Mouse (Mus musculus) heart, embryonic 15.5 days (tissue): Measurements from ENCODE around the gene B3gnt8. TPM values are rescaled to one million over a fixed set of nuclear protein-coding genes. Genes with fewer than 3 reads are reported as not detected.

Experiments used
- ATAC-seq: fragments of 200-750 bp; cut with Nextera tagmentation; replicated peaks from 2 replicates; pipeline ENCODE4 v1.8.0; 2017; ENCODE audit warnings: low read depth, moderate TSS enrichment; ENCODE audit not compliant: insufficient number of reproducible peaks, insufficient read depth, low FRiP score
- H3K27ac ChIP-seq: fragments of 300-500 bp; sonication (generic); 2 replicates; pipeline ENCODE4 v1.5.1; 2015; ENCODE audit warnings: mild to moderate bottlenecking, inconsistent platforms
- H3K27me3 ChIP-seq: fragments of 300-500 bp; sonication (generic); 2 replicates; pipeline ENCODE4 v1.6.1; 2015; ENCODE audit warnings: inconsistent platforms
- H3K36me3 ChIP-seq: fragments of 300-500 bp; sonication (generic); 2 replicates; pipeline ENCODE4 v1.6.1; 2015; ENCODE audit warnings: mild to moderate bottlenecking, inconsistent platforms
- H3K4me1 ChIP-seq: fragments of 300-500 bp; sonication (generic); replicated peaks from 2 replicates; pipeline ENCODE4 v1.6.1; 2015; ENCODE audit warnings: inconsistent platforms
- H3K4me2 ChIP-seq: fragments of 300-500 bp; sonication (generic); 2 replicates; pipeline ENCODE4 v1.6.1; 2015; ENCODE audit warnings: inconsistent platforms, mild to moderate bottlenecking, moderate library complexity
- H3K4me3 ChIP-seq: fragments of 300-500 bp; sonication (generic); 2 replicates; pipeline ENCODE4 v1.5.1; 2015; ENCODE audit warnings: mild to moderate bottlenecking, inconsistent platforms
- H3K9ac ChIP-seq: fragments of 300-500 bp; sonication (generic); 2 replicates; pipeline ENCODE4 v1.6.1; 2015; ENCODE audit warnings: mild to moderate bottlenecking, inconsistent platforms
- H3K9me3 ChIP-seq: fragments of 300-500 bp; sonication (generic); replicated peaks from 2 replicates; pipeline ENCODE4 v1.6.1; 2016; ENCODE audit warnings: inconsistent platforms
- WGBS: fragments of 180-500 bp; shearing (Covaris S2); methylation state at CpG from one replicate; pipeline ENCODE4 v1.1.7; 2015; ENCODE audit warnings: mixed read lengths; 5-methylcytosine and 5-hydroxymethylcytosine counted together
- polyA plus RNA-seq: library from polyadenylated mRNA; unstranded; fragments of >200 nt; fragmentation: Nextera tagmentation; extraction: Ambion mirVana; gene quantifications from 2 replicates; pipeline ENCODE4 v1.2.1, GENCODE M21; 2015

The B3gnt8 gene
- polyA plus RNA-seq, 1 experiment from 2014 or later: 6.9 TPM

GRCm38 (mm10) chr7:25644136-25644535 is 17.7 kb downstream of the B3gnt8 start:
- 52% methylated on average over 10 of the region's 10 CpGs for WGBS
- H3K4me3 ChIP-seq: no peak overlapping the region
- H3K4me2 ChIP-seq: no peak overlapping the region
- H3K27ac ChIP-seq: no peak overlapping the region
- 0 out of 2 replicates have a peak, but pooled peaks cover 3% of the 10 kb centered on the region for H3K36me3 ChIP-seq
- H3K4me1 ChIP-seq: peaks cover 4% of the 10 kb centered on the region
- H3K27me3 ChIP-seq: no peaks in the 10 kb centered on the region
- no peak for ATAC-seq
- H3K9me3 ChIP-seq: no peaks in the 10 kb centered on the region
- H3K9ac ChIP-seq: no peak overlapping the region

- H3K9ac ChIP-seq: no peak overlapping the region
- WGBS: 68% methylated on average over 4 of the region's 4 CpGs
- H3K4me2 ChIP-seq: no peak overlapping the region
- no peaks in the 10 kb centered on the region for H3K27me3 ChIP-seq
- H3K4me3 ChIP-seq: no peak overlapping the region
- no peak overlapping the region for H3K27ac ChIP-seq
- ATAC-seq: no peak
- H3K4me1 ChIP-seq: peaks cover 4% of the 10 kb centered on the region
- H3K36me3 ChIP-seq: 0 out of 2 replicates have a peak, but pooled peaks cover 3% of the 10 kb centered on the region
- no peaks in the 10 kb centered on the region for H3K9me3 ChIP-seq
Measured at GRCm38 (mm10) chr7:25644631-25645030, 18.2 kb downstream of the B3gnt8 start.

GRCm38 (mm10) chr7:25645074-25645473 is 18.6 kb downstream of the B3gnt8 start:
- no peak for ATAC-seq
- WGBS: 66% methylated on average over 14 of the region's 14 CpGs
- Histone ChIP-seq H3K4me2 (no peak overlapping the region), H3K36me3 (0 out of 2 replicates have a peak, but pooled peaks cover 3% of the 10 kb centered on the region), H3K9me3 (no peaks in the 10 kb centered on the region), H3K4me3 (no peak overlapping the region), H3K4me1 (peaks cover 4% of the 10 kb centered on the region), H3K9ac (no peak overlapping the region), H3K27me3 (no peaks in the 10 kb centered on the region), H3K27ac (no peak overlapping the region)

GRCm38 (mm10) chr7:25647574-25648123 is 21.2 kb downstream of the B3gnt8 start:
- Histone ChIP-seq H3K4me1 (peaks cover 4% of the 10 kb centered on the region), H3K9ac (no peak overlapping the region), H3K9me3 (no peaks in the 10 kb centered on the region), H3K36me3 (no peaks in the 10 kb centered on the region), H3K4me3 (no peak overlapping the region), H3K4me2 (no peak overlapping the region), H3K27me3 (no peaks in the 10 kb centered on the region), H3K27ac (no peak overlapping the region)
- WGBS: 41% methylated on average over 5 of the region's 5 CpGs
- ATAC-seq: no peak; the same call in 1 of the 2 replicates

GRCm38 (mm10) chr7:25649839-25650238 is 23.4 kb downstream of the B3gnt8 start:
- Histone ChIP-seq H3K4me1 (no peaks in the 10 kb centered on the region), H3K4me2 (no peak overlapping the region), H3K27me3 (no peaks in the 10 kb centered on the region), H3K9me3 (no peaks in the 10 kb centered on the region), H3K36me3 (0 out of 2 replicates have a peak, but pooled peaks cover 3% of the 10 kb centered on the region), H3K9ac (no peak overlapping the region), H3K27ac (no peak overlapping the region), H3K4me3 (no peak overlapping the region)
- no peak for ATAC-seq
- WGBS: 68% methylated on average over 5 of the region's 5 CpGs

GRCm38 (mm10) chr7:25651281-25651680 is 24.8 kb downstream of the B3gnt8 start:
- H3K36me3 ChIP-seq: 0 out of 2 replicates have a peak, but pooled peaks cover 3% of the 10 kb centered on the region
- H3K27me3 ChIP-seq: no peaks in the 10 kb centered on the region
- WGBS: 88% methylated on average over 8 of the region's 8 CpGs
- no peaks in the 10 kb centered on the region for H3K9me3 ChIP-seq
- H3K4me3 ChIP-seq: no peak overlapping the region
- ATAC-seq: no peak
- H3K27ac ChIP-seq: no peak overlapping the region
- no peak overlapping the region for H3K4me2 ChIP-seq
- H3K4me1 ChIP-seq: no peaks in the 10 kb centered on the region
- H3K9ac ChIP-seq: no peak overlapping the region

GRCm38 (mm10) chr7:25652244-25652759 is 25.8 kb downstream of the B3gnt8 start:
- 83% methylated on average over 12 of the region's 12 CpGs for WGBS
- no peak overlapping the region for H3K9ac ChIP-seq
- H3K4me3 ChIP-seq: no peak overlapping the region
- H3K4me2 ChIP-seq: no peak overlapping the region
- H3K36me3 ChIP-seq: 0 out of 2 replicates have a peak, but pooled peaks cover 3% of the 10 kb centered on the region
- no peak overlapping the region for H3K27ac ChIP-seq
- no peaks in the 10 kb centered on the region for H3K27me3 ChIP-seq
- no peaks in the 10 kb centered on the region for H3K9me3 ChIP-seq
- no peak for ATAC-seq
- H3K4me1 ChIP-seq: peaks cover 4% of the 10 kb centered on the region

- Histone ChIP-seq H3K36me3 (0 out of 2 replicates have a peak, but pooled peaks cover 3% of the 10 kb centered on the region), H3K9ac (no peak overlapping the region), H3K27me3 (no peaks in the 10 kb centered on the region), H3K9me3 (no peaks in the 10 kb centered on the region), H3K4me3 (no peak overlapping the region), H3K4me1 (peaks cover 23% of the 10 kb centered on the region), H3K4me2 (no peak overlapping the region), H3K27ac (no peak overlapping the region)
- no peak for ATAC-seq
- WGBS: 70% methylated on average over 11 of the region's 11 CpGs
Measured at GRCm38 (mm10) chr7:25655601-25656428, 29.4 kb downstream of the B3gnt8 start.

GRCm38 (mm10) chr7:25657785-25658184 is 31.3 kb downstream of the B3gnt8 start:
- H3K9ac ChIP-seq: peak overlapping the region; percentile 77
- H3K27ac ChIP-seq: no peak overlapping the region
- no peaks in the 10 kb centered on the region for H3K9me3 ChIP-seq
- H3K4me3 ChIP-seq: peak overlapping the region; percentile 84
- H3K4me1 ChIP-seq: peaks cover 23% of the 10 kb centered on the region
- no peaks in the 10 kb centered on the region for H3K27me3 ChIP-seq
- 0 out of 2 replicates have a peak, but pooled peaks cover 3% of the 10 kb centered on the region for H3K36me3 ChIP-seq
- H3K4me2 ChIP-seq: peak overlapping the region; percentile 74
- no peak for ATAC-seq
- WGBS: 36% methylated on average over 10 of the region's 10 CpGs

- under 1% methylated on average over 50 of the region's 50 CpGs for WGBS
- Histone ChIP-seq H3K4me3 (peak within 1 kb of the TSS; percentile 84), H3K9me3 (no peaks in the 10 kb centered on the region), H3K4me2 (peak within 1 kb of the TSS; percentile 74), H3K36me3 (no peaks in the 10 kb centered on the region), H3K27me3 (no peaks in the 10 kb centered on the region), H3K4me1 (peaks cover 23% of the 10 kb centered on the region), H3K27ac (peak within 1 kb of the TSS; percentile 81), H3K9ac (peak within 1 kb of the TSS; percentile 77)
- ATAC-seq: peak; percentile 99
Measured at GRCm38 (mm10) chr7:25658657-25659472, 32.4 kb downstream of the B3gnt8 start, which contains the start of the genes Bckdha and Exosc5. TSS of gene Bckdha (minus strand) at chr7:25658981. TSS of gene Exosc5 (plus strand) at chr7:25659164.

- Histone ChIP-seq H3K9me3 (no peaks in the 10 kb centered on the region), H3K27me3 (no peaks in the 10 kb centered on the region), H3K4me3 (no peak overlapping the region), H3K4me1 (peaks cover 3% of the 10 kb centered on the region; the same call in 1 of the 2 replicates), H3K27ac (no peak overlapping the region), H3K36me3 (peaks cover 33% of the 10 kb centered on the region), H3K9ac (no peak overlapping the region), H3K4me2 (no peak overlapping the region)
- WGBS: 92% methylated on average over 8 of the region's 8 CpGs
- ATAC-seq: no peak
Measured at GRCm38 (mm10) chr7:25666381-25666780, 39.9 kb downstream of the B3gnt8 start.
